Mouse (Mus musculus) erythroblast, embryonic 14.5 days (primary cell): Measurements from ENCODE around the gene Ppih.

ENCODE experiments used
- GATA1 ChIP-seq: IDR thresholded peaks from 2 replicates; pipeline ENCODE4 v1.6.1; 2012; ENCODE audit warnings: low read length, inconsistent platforms, mixed read lengths
- TAL1 ChIP-seq: IDR thresholded peaks from 3 replicates; pipeline ENCODE4 v1.6.1; 2012; ENCODE audit warnings: low read length, inconsistent platforms, mixed read lengths

GRCm38 (mm10) chr4:119305418-119305817, 14.9 kb downstream of the Ppih start:
- TF ChIP-seq TAL1 (no peak), GATA1 (no peak)
